Mouse (Mus musculus) neural tube, embryonic 10.5 days (tissue): Measurements from ENCODE around the gene Msx2.

ENCODE experiments used
- DNase-seq: peaks from one replicate; pipeline ENCODE4 v3.0.0-alpha.2; 2017; ENCODE audit warnings: low spot score; ENCODE audit errors: extremely low spot score

The Msx2 gene

GRCm38 (mm10) chr13:53465191-53465820 is 7.6 kb downstream of the Msx2 start:
- DNase-seq: peak; percentile 72

GRCm38 (mm10) chr13:53464441-53465001 is 8.4 kb downstream of the Msx2 start:
- peak; percentile 79 for DNase-seq

GRCm38 (mm10) chr13:53463946-53464345 is 8.9 kb downstream of the Msx2 start:
- DNase-seq: peak; percentile 32

GRCm38 (mm10) chr13:53463037-53463436 is 9.8 kb downstream of the Msx2 start:
- DNase-seq: peak; percentile 66

- no peak for DNase-seq
Observed at GRCm38 (mm10) chr13:53462649-53462970, 10.3 kb downstream of the Msx2 start.

GRCm38 (mm10) chr13:53461855-53462648 is 10.8 kb downstream of the Msx2 start:
- DNase-seq: peak; percentile 83

- DNase-seq: no peak
Observed at GRCm38 (mm10) chr13:53461346-53461745, 11.5 kb downstream of the Msx2 start.

GRCm38 (mm10) chr13:53458766-53459165 is 14.1 kb downstream of the Msx2 start:
- no peak for DNase-seq

GRCm38 (mm10) chr13:53454794-53455672 is 17.8 kb downstream of the Msx2 start:
- peak; percentile 35 for DNase-seq

- no peak for DNase-seq
Observed at GRCm38 (mm10) chr13:53453927-53454326, 18.9 kb downstream of the Msx2 start.

GRCm38 (mm10) chr13:53447609-53448008 is 25.3 kb downstream of the Msx2 start:
- DNase-seq: peak; percentile 42

GRCm38 (mm10) chr13:53443602-53444001 is 29.3 kb downstream of the Msx2 start:
- peak; percentile 40 for DNase-seq

- peak; percentile 52 for DNase-seq
Observed at GRCm38 (mm10) chr13:53442168-53442980, 30.5 kb downstream of the Msx2 start.

GRCm38 (mm10) chr13:53441307-53442028 is 31.4 kb downstream of the Msx2 start:
- no peak for DNase-seq

- no peak for DNase-seq
Observed at GRCm38 (mm10) chr13:53439957-53440356, 32.9 kb downstream of the Msx2 start.

GRCm38 (mm10) chr13:53426507-53426906 is 46.4 kb downstream of the Msx2 start:
- peak; percentile 87 for DNase-seq

- DNase-seq: no peak
Observed at GRCm38 (mm10) chr13:53421189-53421588, 51.7 kb downstream of the Msx2 start.

- DNase-seq: no peak
Observed at GRCm38 (mm10) chr13:53420741-53421140, 52.1 kb downstream of the Msx2 start.

GRCm38 (mm10) chr13:53419681-53420080 is 53.2 kb downstream of the Msx2 start:
- no peak for DNase-seq

GRCm38 (mm10) chr13:53417701-53418100 is 55.2 kb downstream of the Msx2 start:
- DNase-seq: no peak
